Mouse (Mus musculus): Measurements from ENCODE around the gene Trabd2b. TPM values are rescaled to one million over a fixed set of nuclear protein-coding genes. Genes with fewer than 3 reads are reported as not detected.

Gene Trabd2b
- polyA plus RNA-seq, 1 experiment from 2014 or later: 2.0 TPM

DNA sequence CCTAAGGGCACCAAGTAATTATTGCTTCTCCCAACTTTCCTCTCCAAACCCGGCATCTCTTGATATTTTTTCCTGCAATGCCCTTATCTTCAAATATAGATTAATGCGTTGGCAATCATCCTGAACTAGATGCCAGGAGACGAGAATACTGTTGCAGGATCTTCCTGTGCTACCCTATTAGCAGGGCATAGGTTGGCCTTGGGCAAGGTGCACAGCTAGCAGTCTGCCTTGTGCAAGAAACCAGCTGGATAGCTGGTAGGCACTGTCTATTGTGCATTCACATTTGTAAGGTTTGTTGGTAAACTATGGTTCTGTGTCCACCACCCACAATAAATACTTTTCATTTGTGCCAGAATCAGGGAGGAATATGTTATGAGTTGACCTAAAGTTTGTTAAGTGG, 992 bp downstream of the Trabd2b start:
- H3K9me3 ChIP-seq (ENCODE audit: control insufficient read depth, low read length): no peaks in the 10 kb centered on the region
- H3K27ac ChIP-seq (ENCODE audit: low read depth, low read length): no peak overlapping the region
- no peaks in the 10 kb centered on the region for H3K36me3 ChIP-seq (ENCODE audit: control insufficient read depth, insufficient read depth, low read length)
- H3K9ac ChIP-seq (ENCODE audit: low read depth, low read length): no peak overlapping the region
- H3K4me2 ChIP-seq (replicated peaks; ENCODE audit: low read depth, low read length): peak overlapping the region; percentile 98; the same call in 1 of the 2 replicates
- peaks cover 7% of the 10 kb centered on the region for H3K27me3 ChIP-seq (ENCODE audit: control insufficient read depth, insufficient read depth, low read length)
- peaks cover 12% of the 10 kb centered on the region; the same call in 1 of the 2 replicates for H3K4me1 ChIP-seq (replicated peaks; ENCODE audit: control insufficient read depth, insufficient read depth, low read length)
- ATAC-seq (ENCODE audit: low FRiP score) (no peak), DNase-seq (ENCODE audit: low spot score) (no peak)
- peak overlapping the region; percentile 75; the same call in 1 of the 2 replicates for H3K4me3 ChIP-seq (ENCODE audit: low read depth, low read length)
- WGBS: 73% methylated on average over 3 of the region's 3 CpGs

DNA sequence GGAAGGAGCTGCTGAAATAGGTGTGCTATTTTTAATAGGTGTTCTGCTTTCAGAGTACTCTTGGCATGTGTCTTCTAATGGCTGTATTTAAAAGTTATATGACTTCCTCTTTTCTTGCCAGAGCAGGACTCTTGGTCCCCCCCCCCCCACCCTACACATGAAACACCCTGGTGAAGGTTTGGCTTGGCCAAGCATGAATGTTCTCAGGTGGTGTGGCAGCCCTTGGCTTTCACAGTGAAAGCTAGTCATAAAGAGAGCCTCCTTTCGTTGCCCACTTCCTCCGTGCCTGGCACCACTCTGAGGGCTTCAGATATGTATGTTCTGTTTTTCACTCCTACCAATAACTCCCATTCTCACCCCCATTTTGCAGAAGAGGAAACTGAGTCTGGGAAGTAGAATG, 1.8 kb downstream of the Trabd2b start:
- DNase-seq (ENCODE audit: low spot score): no peak
- H3K4me1 ChIP-seq (replicated peaks; ENCODE audit: control insufficient read depth, insufficient read depth, low read length): peaks cover 12% of the 10 kb centered on the region; the same call in 1 of the 2 replicates

DNA sequence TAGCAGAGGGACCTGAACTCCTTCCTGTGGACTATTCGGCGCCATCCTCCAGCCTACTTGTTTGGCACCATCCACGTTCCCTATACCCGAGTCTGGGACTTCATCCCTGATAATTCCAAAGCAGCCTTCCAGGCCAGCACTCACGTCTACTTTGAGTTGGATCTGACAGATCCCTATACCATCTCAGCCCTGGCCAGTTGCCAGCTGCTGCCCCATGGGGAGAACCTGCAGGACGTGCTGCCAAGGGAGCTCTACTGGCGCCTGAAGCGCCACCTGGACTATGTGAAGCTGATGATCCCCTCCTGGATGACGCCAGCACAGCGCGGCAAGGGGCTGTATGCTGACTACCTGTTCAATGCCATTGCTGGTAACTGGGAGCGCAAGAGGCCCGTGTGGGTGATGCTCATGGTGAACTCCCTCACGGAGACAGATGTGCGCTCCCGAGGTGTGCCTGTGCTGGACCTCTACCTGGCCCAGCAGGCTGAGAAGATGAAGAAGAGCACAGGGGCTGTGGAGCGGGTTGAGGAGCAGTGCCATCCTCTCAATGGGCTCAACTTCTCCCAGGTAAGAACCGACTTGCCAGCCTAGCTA, 2.5 kb downstream of the Trabd2b start:
- ATAC-seq (ENCODE audit: low FRiP score) (no peak), DNase-seq (ENCODE audit: low spot score) (no peak)

More for the DNA sequence above, 1.8 kb downstream of the Trabd2b start:
- Histone ChIP-seq H3K9ac (ENCODE audit: low read depth, low read length) (no peak overlapping the region), H3K9me3 (ENCODE audit: control insufficient read depth, low read length) (no peaks in the 10 kb centered on the region), H3K27ac (ENCODE audit: low read depth, low read length) (no peak overlapping the region), H3K4me3 (ENCODE audit: low read depth, low read length) (no peak overlapping the region), H3K4me2 (replicated peaks; ENCODE audit: low read depth, low read length) (no peak overlapping the region), H3K27me3 (ENCODE audit: control insufficient read depth, insufficient read depth, low read length) (peaks cover 7% of the 10 kb centered on the region), H3K36me3 (ENCODE audit: control insufficient read depth, insufficient read depth, low read length) (no peaks in the 10 kb centered on the region)
- ATAC-seq (ENCODE audit: low FRiP score): no peak
- WGBS: 89% methylated on average over 2 of the region's 2 CpGs

DNA sequence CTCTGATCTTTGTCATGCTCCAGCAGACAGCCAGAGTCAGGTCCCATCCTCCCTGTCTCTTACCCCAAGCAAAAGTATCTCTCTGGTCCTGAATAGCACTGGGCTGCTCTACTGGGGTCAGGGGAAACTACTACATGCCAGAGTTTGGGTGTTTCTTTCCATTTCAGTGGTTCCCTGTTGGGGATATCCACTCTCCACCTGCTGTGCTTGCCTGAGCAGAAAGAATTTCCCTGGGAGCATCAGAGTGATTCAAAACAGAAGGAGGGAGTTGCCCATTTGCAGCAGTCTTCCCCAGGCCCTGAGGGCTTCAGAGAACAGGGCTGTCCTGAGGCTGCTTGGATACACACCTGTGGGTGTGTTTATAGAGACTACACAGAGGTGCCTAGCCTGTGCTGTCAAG, 3.0 kb downstream of the Trabd2b start:
- Histone ChIP-seq H3K4me1 (replicated peaks; ENCODE audit: control insufficient read depth, insufficient read depth, low read length) (peaks cover 12% of the 10 kb centered on the region; the same call in 1 of the 2 replicates), H3K27me3 (ENCODE audit: control insufficient read depth, insufficient read depth, low read length) (peaks cover 7% of the 10 kb centered on the region), H3K4me3 (ENCODE audit: low read depth, low read length) (no peak overlapping the region), H3K9me3 (ENCODE audit: control insufficient read depth, low read length) (no peaks in the 10 kb centered on the region), H3K27ac (ENCODE audit: low read depth, low read length) (no peak overlapping the region), H3K4me2 (replicated peaks; ENCODE audit: low read depth, low read length) (no peak overlapping the region), H3K9ac (ENCODE audit: low read depth, low read length) (no peak overlapping the region), H3K36me3 (ENCODE audit: control insufficient read depth, insufficient read depth, low read length) (no peaks in the 10 kb centered on the region)
- no peak for ATAC-seq (ENCODE audit: low FRiP score)
- DNase-seq (ENCODE audit: low spot score): no peak

More for the DNA sequence above, 2.5 kb downstream of the Trabd2b start:
- H3K4me3 ChIP-seq (ENCODE audit: low read depth, low read length): peak overlapping the region; percentile 10; the same call in 1 of the 2 replicates
- H3K9ac ChIP-seq (ENCODE audit: low read depth, low read length): no peak overlapping the region
- H3K36me3 ChIP-seq (ENCODE audit: control insufficient read depth, insufficient read depth, low read length): no peaks in the 10 kb centered on the region
- H3K4me2 ChIP-seq (replicated peaks; ENCODE audit: low read depth, low read length): no peak overlapping the region
- peaks cover 7% of the 10 kb centered on the region for H3K27me3 ChIP-seq (ENCODE audit: control insufficient read depth, insufficient read depth, low read length)
- H3K27ac ChIP-seq (ENCODE audit: low read depth, low read length): no peak overlapping the region
- no peaks in the 10 kb centered on the region for H3K9me3 ChIP-seq (ENCODE audit: control insufficient read depth, low read length)
- peaks cover 12% of the 10 kb centered on the region; the same call in 1 of the 2 replicates for H3K4me1 ChIP-seq (replicated peaks; ENCODE audit: control insufficient read depth, insufficient read depth, low read length)
- 76% methylated on average over 18 of the region's 18 CpGs for WGBS

DNA sequence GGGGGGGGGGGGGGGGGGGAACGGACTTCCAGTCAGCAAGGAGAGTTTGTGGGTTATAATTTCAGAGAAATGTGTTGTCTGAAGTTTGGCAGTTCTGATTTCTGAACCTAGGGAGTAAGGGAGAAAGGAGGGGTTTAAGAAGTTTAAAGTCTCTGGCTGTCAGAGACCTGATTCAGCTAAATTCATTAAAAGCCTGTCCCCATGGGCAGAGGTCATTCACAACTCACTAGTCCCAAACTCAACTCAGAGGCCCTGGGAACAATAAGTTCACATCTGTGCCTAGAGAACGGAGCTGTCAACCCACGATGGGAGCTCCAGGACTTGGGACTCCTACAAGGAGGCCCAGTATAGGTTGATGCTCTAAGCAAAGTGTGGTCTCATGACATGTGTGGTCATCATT, 3.5 kb downstream of the Trabd2b start:
- Histone ChIP-seq H3K4me3 (ENCODE audit: low read depth, low read length) (no peak overlapping the region), H3K9ac (ENCODE audit: low read depth, low read length) (no peak overlapping the region), H3K4me2 (replicated peaks; ENCODE audit: low read depth, low read length) (peak overlapping the region; percentile 14; the same call in 1 of the 2 replicates), H3K4me1 (replicated peaks; ENCODE audit: control insufficient read depth, insufficient read depth, low read length) (peaks cover 12% of the 10 kb centered on the region; the same call in 1 of the 2 replicates), H3K27ac (ENCODE audit: low read depth, low read length) (no peak overlapping the region), H3K36me3 (ENCODE audit: control insufficient read depth, insufficient read depth, low read length) (no peaks in the 10 kb centered on the region), H3K9me3 (ENCODE audit: control insufficient read depth, low read length) (no peaks in the 10 kb centered on the region), H3K27me3 (ENCODE audit: control insufficient read depth, insufficient read depth, low read length) (peaks cover 7% of the 10 kb centered on the region)
- WGBS: 5% methylated on average over 3 of the region's 3 CpGs
- DNase-seq (ENCODE audit: low spot score) (no peak), ATAC-seq (ENCODE audit: low FRiP score) (peak; percentile 14)

DNA sequence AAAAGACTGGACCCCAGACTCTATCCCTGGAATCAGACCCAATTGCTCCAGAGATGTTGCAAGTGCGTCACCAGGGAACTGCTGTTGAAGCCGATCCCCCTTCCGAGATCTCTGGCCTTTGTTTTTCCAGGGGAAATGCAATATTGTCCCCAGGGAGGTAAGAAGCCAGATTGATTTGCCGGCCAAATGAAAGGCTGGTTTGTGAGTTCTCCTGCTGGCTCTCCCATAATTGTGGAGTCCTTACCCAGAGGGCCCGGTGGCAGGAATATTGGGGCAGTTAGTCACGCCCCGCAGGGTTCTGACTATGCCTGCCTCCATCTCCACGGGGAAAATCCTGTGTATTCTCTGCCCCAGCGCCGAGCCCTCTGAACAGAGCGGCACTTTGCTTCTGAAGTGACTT, 3.9 kb downstream of the Trabd2b start:
- Histone ChIP-seq H3K9me3 (ENCODE audit: control insufficient read depth, low read length) (no peaks in the 10 kb centered on the region), H3K27ac (ENCODE audit: low read depth, low read length) (no peak overlapping the region), H3K4me2 (replicated peaks; ENCODE audit: low read depth, low read length) (peak overlapping the region; percentile 14), H3K9ac (ENCODE audit: low read depth, low read length) (no peak overlapping the region), H3K36me3 (ENCODE audit: control insufficient read depth, insufficient read depth, low read length) (no peaks in the 10 kb centered on the region), H3K27me3 (ENCODE audit: control insufficient read depth, insufficient read depth, low read length) (peaks cover 7% of the 10 kb centered on the region), H3K4me1 (replicated peaks; ENCODE audit: control insufficient read depth, insufficient read depth, low read length) (peaks cover 12% of the 10 kb centered on the region; the same call in 1 of the 2 replicates), H3K4me3 (ENCODE audit: low read depth, low read length) (no peak overlapping the region)
- DNase-seq (ENCODE audit: low spot score) (peak; percentile 54), ATAC-seq (ENCODE audit: low FRiP score) (peak; percentile 55)
- 11% methylated on average over 11 of the region's 11 CpGs for WGBS

DNA sequence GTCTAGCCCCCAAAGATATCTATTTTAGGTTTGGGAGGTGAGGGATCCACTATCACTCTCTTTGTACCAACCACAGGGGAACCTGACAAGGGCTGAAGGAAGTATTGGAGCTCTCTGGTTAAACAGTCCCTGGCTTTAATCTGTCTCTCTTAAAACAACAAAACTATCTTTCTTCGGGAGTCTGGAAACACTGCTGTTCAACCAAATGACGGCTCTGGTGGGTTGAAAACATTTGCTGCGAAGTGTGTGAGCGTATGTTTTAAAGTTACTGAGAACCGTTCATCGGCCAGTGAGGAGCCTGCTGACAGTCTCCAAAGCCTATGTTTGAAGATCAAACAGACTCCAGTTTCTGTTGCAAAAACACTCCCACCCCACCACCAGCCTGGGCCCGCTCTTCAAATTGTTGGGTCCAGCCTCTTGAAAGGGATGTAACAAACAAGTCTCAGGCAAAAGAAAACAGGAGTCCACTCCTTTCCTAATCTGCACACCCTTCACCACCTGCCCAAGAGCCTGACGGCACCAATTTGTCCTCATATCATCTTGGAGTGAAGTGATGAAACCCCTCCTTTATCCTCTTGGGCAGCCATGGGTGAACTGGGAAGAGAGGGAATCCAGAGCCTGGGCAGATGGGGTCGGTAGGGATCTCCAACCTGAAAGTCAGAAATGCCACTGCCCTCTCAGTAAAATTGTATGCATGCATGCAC, 4.6 kb downstream of the Trabd2b start:
- ATAC-seq (ENCODE audit: low FRiP score) (no peak), DNase-seq (ENCODE audit: low spot score) (no peak)
- Histone ChIP-seq H3K27me3 (ENCODE audit: control insufficient read depth, insufficient read depth, low read length) (peaks cover 7% of the 10 kb centered on the region), H3K4me3 (ENCODE audit: low read depth, low read length) (no peak overlapping the region), H3K9me3 (ENCODE audit: control insufficient read depth, low read length) (no peaks in the 10 kb centered on the region), H3K4me1 (replicated peaks; ENCODE audit: control insufficient read depth, insufficient read depth, low read length) (peaks cover 12% of the 10 kb centered on the region; the same call in 1 of the 2 replicates), H3K9ac (ENCODE audit: low read depth, low read length) (no peak overlapping the region), H3K27ac (ENCODE audit: low read depth, low read length) (no peak overlapping the region), H3K4me2 (replicated peaks; ENCODE audit: low read depth, low read length) (peak overlapping the region; percentile 14), H3K36me3 (ENCODE audit: control insufficient read depth, insufficient read depth, low read length) (no peaks in the 10 kb centered on the region)
- 50% methylated on average over 9 of the region's 9 CpGs for WGBS

DNA sequence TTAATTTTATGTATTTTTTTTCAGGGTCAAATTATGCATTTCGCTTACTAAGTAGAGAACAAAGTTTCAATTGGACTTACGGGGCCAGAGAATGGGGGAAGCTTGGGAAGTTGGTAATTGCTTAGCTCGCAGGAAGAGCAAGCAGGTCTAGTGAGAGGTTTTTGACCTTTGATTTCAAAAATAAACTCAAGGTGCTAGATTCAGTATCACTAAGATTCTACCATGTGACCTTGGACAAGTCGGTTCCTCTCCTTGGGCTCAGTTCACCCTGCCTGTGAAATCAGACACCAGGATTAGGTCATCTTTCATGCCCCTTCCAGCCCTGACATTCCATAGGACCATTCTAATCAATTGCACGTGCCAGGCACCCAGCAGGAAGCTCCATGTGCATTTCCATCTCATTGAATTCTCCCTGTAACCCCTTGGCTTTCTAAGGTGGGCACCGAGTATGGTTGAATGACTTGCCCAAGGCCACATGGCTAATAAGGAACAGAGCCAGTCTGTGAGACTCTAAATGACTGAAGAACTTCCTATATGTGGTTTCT, 5.4 kb downstream of the Trabd2b start:
- no peak overlapping the region for H3K27ac ChIP-seq (ENCODE audit: low read depth, low read length)
- 53% methylated on average over 6 of the region's 6 CpGs for WGBS
- H3K27me3 ChIP-seq (ENCODE audit: control insufficient read depth, insufficient read depth, low read length): peaks cover 7% of the 10 kb centered on the region
- ATAC-seq (ENCODE audit: low FRiP score) (no peak), DNase-seq (ENCODE audit: low spot score) (no peak)
- no peak overlapping the region for H3K4me2 ChIP-seq (replicated peaks; ENCODE audit: low read depth, low read length)
- H3K4me1 ChIP-seq (replicated peaks; ENCODE audit: control insufficient read depth, insufficient read depth, low read length): peaks cover 12% of the 10 kb centered on the region; the same call in 1 of the 2 replicates
- no peak overlapping the region for H3K9ac ChIP-seq (ENCODE audit: low read depth, low read length)
- H3K4me3 ChIP-seq (ENCODE audit: low read depth, low read length): no peak overlapping the region
- no peaks in the 10 kb centered on the region for H3K36me3 ChIP-seq (ENCODE audit: control insufficient read depth, insufficient read depth, low read length)
- H3K9me3 ChIP-seq (ENCODE audit: control insufficient read depth, low read length): no peaks in the 10 kb centered on the region
